19 mouse cellular contexts compared by ENCODE assay signal in the genomic region with DNA sequence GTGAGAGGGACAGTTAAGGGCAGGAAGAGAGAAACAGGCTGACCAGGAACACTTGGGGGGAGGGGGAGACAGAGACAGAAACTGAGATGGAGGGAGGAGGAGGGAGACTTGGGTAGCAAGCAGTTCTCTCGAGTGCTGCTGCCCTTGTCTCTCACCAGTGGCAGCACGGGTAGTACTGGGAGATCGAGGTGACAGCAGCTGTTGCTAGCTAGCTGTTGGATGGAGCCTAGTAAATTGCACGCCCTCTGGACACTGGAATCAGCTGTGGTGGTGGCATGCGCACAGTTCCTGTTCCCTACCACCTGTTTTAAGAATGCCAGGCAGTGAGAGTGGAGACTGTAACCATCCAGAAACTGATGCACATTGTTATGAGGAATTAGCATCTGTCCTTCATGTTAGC.
DNase-seq lines count a peak whose midpoint lies in the region; ATAC-seq and TF ChIP-seq lines count a peak whose summit lies in the region.
"Had no signal": no experiment of that assay in that cellular context is flagged by ENCODE, and none has a peak within 500 bp of the region (broad histone marks: within the 10 kb centered on the region; RNA-seq: fewer than 3 reads in every experiment).

No protein-coding gene starts in this region.

- H3K9ac ChIP-seq in heart, adult 2 months (ENCODE audit: low read depth, low read length): no peak overlapping the region
- H3K9ac ChIP-seq in heart, embryonic 11.5 days (ENCODE audit: low read depth, low read length): no peak overlapping the region
- H3K9ac ChIP-seq: forebrain, embryonic 15.5 days; hindbrain, embryonic 15.5 days; liver, embryonic 14.5 days had no signal

- H3K4me1 ChIP-seq in heart, adult 2 months (ENCODE audit: control insufficient read depth, insufficient read depth, low read length): no peaks in the 10 kb centered on the region
- H3K4me1 ChIP-seq in heart, embryonic 11.5 days (ENCODE audit: control insufficient read depth, insufficient read depth, low read length): no peaks in the 10 kb centered on the region
- H3K4me1 ChIP-seq: forebrain, embryonic 15.5 days had no signal

- TF ChIP-seq EP300 in heart, adult 2 months (IDR thresholded peaks at IDR 0.05; ENCODE audit: insufficient read depth, low read depth, low read length): no peak

- no peaks in the 10 kb centered on the region for H3K9me3 ChIP-seq in heart, embryonic 11.5 days (replicated peaks; ENCODE audit: control insufficient read depth, low read length)
- H3K9me3 ChIP-seq: forebrain, embryonic 15.5 days; hindbrain, embryonic 15.5 days had no signal

- TF ChIP-seq POLR2A in heart, adult 2 months (IDR thresholded peaks at IDR 0.05; ENCODE audit: insufficient read depth, low read depth, low read length): no peak

- 77% methylated on average over 5 of the region's 5 CpGs for WGBS in heart, adult 2 months
- 75% methylated on average over 5 of the region's 5 CpGs for WGBS in heart, embryonic 11.5 days (ENCODE audit: insufficient replicate concordance)

- H3K4me2 ChIP-seq in heart, embryonic 11.5 days: no peak overlapping the region
- H3K4me2 ChIP-seq: forebrain, embryonic 15.5 days; hindbrain, embryonic 15.5 days had no signal

- intact Hi-C loops in heart, adult 2 months (cut with DNase I): no loop called here
- intact Hi-C loops in left cerebral cortex, adult 2 months (cut with DNase I): no loop called here
- intact Hi-C loops in left cerebral cortex, postnatal 10 days (cut with DNase I): no loop called here
- intact Hi-C loops in gastrocnemius, adult 2 months (cut with DNase I): no loop called here

- no peaks in the 10 kb centered on the region for H3K79me2 ChIP-seq in heart, adult 2 months (replicated peaks; ENCODE audit: control insufficient read depth, insufficient read depth, low read length)

- TF ChIP-seq CTCF in heart, adult 2 months (IDR thresholded peaks at IDR 0.05): peak; percentile 54
- peak; percentile 46 for TF ChIP-seq CTCF in left cerebral cortex, adult 2 months (IDR thresholded peaks at IDR 0.05)
- peak; percentile 58 for TF ChIP-seq CTCF in gastrocnemius, adult 2 months (IDR thresholded peaks at IDR 0.05)

- H3K4me3 ChIP-seq in heart, adult 2 months: no peak overlapping the region
- H3K4me3 ChIP-seq in heart, embryonic 11.5 days (ENCODE audit: low read depth, low read length): no peak overlapping the region
- no peak overlapping the region for H3K4me3 ChIP-seq in left cerebral cortex, adult 2 months
- no peak overlapping the region for H3K4me3 ChIP-seq in gastrocnemius, adult 2 months
- H3K4me3 ChIP-seq: erythroblast, embryonic 14.5 days; forebrain, embryonic 15.5 days; hindbrain, embryonic 15.5 days had no signal

- DNase-seq in heart, adult 2 months: no peak
- DNase-seq in left cerebral cortex, adult 2 months (ENCODE audit: extremely low spot score in 1 of 2, low spot score in 2 of 2): no peak
- DNase-seq in left cerebral cortex, postnatal 10 days (ENCODE audit: extremely low spot score in 1 of 2, low spot score in 2 of 2): no peak
- DNase-seq in gastrocnemius, adult 2 months: peak; percentile 79
- peak; percentile 60 for DNase-seq in gastrocnemius, postnatal 25 days
- DNase-seq in T-cell, adult 2 months (ENCODE audit: low spot score): no peak
- DNase-seq: adrenal gland, adult 2 months; cerebellum, adult 9-11 months; embryo, embryonic 11 days; layer of hippocampus, adult 9-11 months; lung, postnatal 14 days; right cerebral cortex, adult 18-20 months had no signal

- no peak overlapping the region for H3K27ac ChIP-seq in heart, adult 2 months
- no peak overlapping the region for H3K27ac ChIP-seq in heart, embryonic 11.5 days (ENCODE audit: low read depth, low read length)
- no peak overlapping the region for H3K27ac ChIP-seq in left cerebral cortex, adult 2 months
- H3K27ac ChIP-seq in gastrocnemius, adult 2 months: peak overlapping the region; percentile 67
- H3K27ac ChIP-seq: forebrain, embryonic 15.5 days; hindbrain, embryonic 15.5 days; liver, embryonic 14.5 days; stomach, postnatal 0 days had no signal

- no peaks in the 10 kb centered on the region for H3K36me3 ChIP-seq in heart, adult 2 months (ENCODE audit: control insufficient read depth, insufficient read depth, low read length)
- peaks cover 12% of the 10 kb centered on the region for H3K36me3 ChIP-seq in heart, embryonic 11.5 days (ENCODE audit: control insufficient read depth, insufficient read depth, low read length)

- no peaks in the 10 kb centered on the region for H3K27me3 ChIP-seq in heart, adult 2 months (ENCODE audit: control insufficient read depth, insufficient read depth, low read length)
- no peaks in the 10 kb centered on the region for H3K27me3 ChIP-seq in heart, embryonic 11.5 days (ENCODE audit: control insufficient read depth, insufficient read depth, low read length)
- H3K27me3 ChIP-seq: forebrain, embryonic 15.5 days; hindbrain, embryonic 15.5 days had no signal

- no peak for ATAC-seq in heart, embryonic 11.5 days (replicated peaks; ENCODE audit: insufficient number of reproducible peaks, low FRiP score, low TSS enrichment)
- ATAC-seq: forebrain, embryonic 15.5 days; intestine, postnatal 0 days had no signal

Comparison
In these comparisons a context has a peak if more than half of its experiments do, and no peak if none do; other contexts are left out.
1. DNase-seq: peak in gastrocnemius, adult 2 months (single experiment) and gastrocnemius, postnatal 25 days (single experiment); none in heart, adult 2 months (0 of 2), left cerebral cortex, adult 2 months (0 of 2), left cerebral cortex, postnatal 10 days (0 of 2) and T-cell, adult 2 months (single experiment).
2. Peak in every context shown above with its lines, with median percentiles within 50 percentile points of each other: CTCF ChIP-seq.